Mouse (Mus musculus) CH12.LX (cell line): ENCODE measurements around the gene Reck.

Source experiments
- CTCF ChIP-seq, 2 experiments: IDR thresholded peaks in 1 of 2; conservative IDR thresholded peaks in 1 of 2; 2 replicates each; pipeline ENCODE4 v1.5.1; 2011 to 2012; ENCODE audit warnings: low read depth in 2 of 2, low read length in 2 of 2, improper control_type of control experiment in 1 of 2, inconsistent platforms in 1 of 2, mild to moderate bottlenecking in 1 of 2, moderate library complexity in 1 of 2
- GABPA ChIP-seq: IDR thresholded peaks from 2 replicates; pipeline ENCODE4 v1.6.1; 2012; ENCODE audit warnings: low read depth, low read length, improper control_type of control experiment, inconsistent platforms; ENCODE audit not compliant: insufficient replicate concordance
- JUND ChIP-seq: conservative IDR thresholded peaks from 2 replicates; pipeline ENCODE4 v1.6.1; 2011; ENCODE audit warnings: low read depth, low read length, improper control_type of control experiment
- POLR2A ChIP-seq: IDR thresholded peaks from 2 replicates; pipeline ENCODE4 v1.6.1; 2011; ENCODE audit warnings: low read depth, mild to moderate bottlenecking, improper control_type of control experiment, low read length
- POLR2AphosphoS2 ChIP-seq: IDR thresholded peaks from 2 replicates; pipeline ENCODE4 v1.6.1; 2011; ENCODE audit warnings: low read depth, low read length, improper control_type of control experiment
- RAD21 ChIP-seq: IDR thresholded peaks from 2 replicates; pipeline ENCODE4 v1.6.1; 2011; ENCODE audit warnings: low read depth, mild to moderate bottlenecking, low read length, improper control_type of control experiment, moderate library complexity
- USF1 ChIP-seq: IDR thresholded peaks from 2 replicates; pipeline ENCODE4 v1.6.1; 2014; ENCODE audit warnings: low read depth, mild to moderate bottlenecking, inconsistent platforms, low read length, improper control_type of control experiment

GRCm38 (mm10) chr4:43968650-43969049, 93.3 kb downstream of the Reck start:
- no peak for TF ChIP-seq RAD21
- no peak for TF ChIP-seq CTCF (conservative IDR thresholded peaks at IDR 0.05 in 1 of 2, IDR thresholded peaks at IDR 0.05 in 1 of 2; ENCODE audit: low read depth in 2 of 2, low read length in 2 of 2)
- TF ChIP-seq USF1: no peak
- TF ChIP-seq POLR2A: peak; percentile 40; the same call in 1 of the 2 replicates
- TF ChIP-seq POLR2AphosphoS2: no peak
- no peak for TF ChIP-seq GABPA
- no peak for TF ChIP-seq JUND
